Mouse (Mus musculus) adrenal gland, adult 18-20 months (tissue): ENCODE results near the gene Agbl2. TPM values are rescaled to one million over a fixed set of nuclear protein-coding genes. Genes with fewer than 3 reads are reported as not detected.

Experiments
- DNase-seq, 2 experiments: peaks; one replicate each; pipeline ENCODE4 v3.0.0; 2021 to 2022; ENCODE audit warnings: low spot score in 2 of 2
- total RNA-seq, 2 experiments: library from RNA; stranded (reverse); gene quantifications; 1 replicate in 1 of 2; 2 replicates in 1 of 2; pipeline ENCODE4 v1.2.3; 2021

The Agbl2 gene
- total RNA-seq, 2 experiments from 2014 or later: 0.93 to 1.1 TPM

- peak; percentile 82 to 83 for DNase-seq
Measured at GRCm38 (mm10) chr2:90866524-90866923, 84.0 kb downstream of the Agbl2 start.

DNA sequence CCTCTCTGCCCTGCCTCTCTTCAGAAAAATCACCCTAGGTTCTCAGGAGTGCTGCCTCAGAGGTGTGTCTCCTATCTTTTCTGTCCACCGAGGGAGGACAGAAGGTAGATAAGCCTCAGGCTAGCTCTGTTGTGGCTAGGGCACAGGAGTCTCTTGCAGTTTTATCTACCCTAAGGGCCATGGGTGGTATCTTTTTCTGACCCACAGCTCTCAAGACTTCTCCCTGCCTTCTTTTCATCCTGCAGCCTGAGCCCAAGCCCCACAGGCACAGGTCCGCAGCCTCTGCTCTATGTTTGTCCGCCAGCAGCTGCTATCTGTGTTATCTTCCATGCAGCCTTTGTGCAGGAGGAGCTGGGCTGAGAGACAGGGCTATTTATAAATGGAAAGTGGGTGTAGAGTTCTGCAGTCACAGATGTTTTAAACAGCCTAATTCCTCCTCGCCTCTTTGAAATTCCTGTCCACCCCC is 87.6 kb downstream of the Agbl2 start:
- no peak for DNase-seq

GRCm38 (mm10) chr2:90871180-90871961 is 88.8 kb downstream of the Agbl2 start:
- no peak for DNase-seq

DNA sequence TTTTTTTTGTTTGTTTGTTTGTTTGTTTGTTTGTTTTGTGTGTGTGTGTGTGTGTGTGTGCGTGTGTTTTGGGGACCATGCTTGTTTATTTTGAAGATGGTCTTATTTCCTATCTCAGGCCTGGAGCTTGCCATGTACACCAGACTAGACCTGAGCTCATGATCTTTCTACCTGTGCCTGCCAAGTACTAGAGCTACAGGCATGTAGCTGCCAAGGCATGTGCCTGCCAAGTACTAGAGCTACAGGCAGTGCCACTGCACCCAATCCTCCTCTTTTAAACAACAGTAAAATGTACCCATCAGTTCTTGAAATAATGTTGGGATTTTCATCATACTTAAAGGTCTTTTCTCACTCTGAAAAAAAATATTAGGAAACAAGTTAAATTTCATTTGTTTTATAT is 91.5 kb downstream of the Agbl2 start:
- DNase-seq: no peak

- no peak for DNase-seq
Measured at GRCm38 (mm10) chr2:90875239-90875638, 92.7 kb downstream of the Agbl2 start.

- no peak for DNase-seq
Measured at GRCm38 (mm10) chr2:90877584-90878259, 95.2 kb downstream of the Agbl2 start.

- no peak for DNase-seq
Measured at GRCm38 (mm10) chr2:90879419-90879818, 96.9 kb downstream of the Agbl2 start.

- DNase-seq: no peak
Measured at GRCm38 (mm10) chr2:90880144-90880785, 97.7 kb downstream of the Agbl2 start.

DNA sequence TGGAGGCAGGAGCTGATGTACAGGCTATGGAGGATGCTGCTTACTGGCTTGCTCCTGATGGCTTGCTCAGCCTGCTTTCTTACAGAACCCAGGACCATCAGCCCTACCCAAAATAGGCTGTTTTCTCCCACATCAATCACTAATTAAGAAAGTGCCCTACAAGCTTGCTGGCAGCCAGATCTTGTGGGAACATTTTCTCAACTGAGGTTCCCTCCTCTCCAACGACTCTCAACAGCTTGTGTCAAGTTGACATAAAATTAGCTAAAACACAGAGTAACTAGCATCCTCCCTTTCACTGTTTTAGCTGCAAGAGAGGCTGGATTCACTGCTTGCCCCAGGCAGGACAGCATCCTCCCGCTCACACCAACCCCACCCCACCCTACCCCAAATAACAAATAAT is 99.3 kb downstream of the Agbl2 start:
- DNase-seq: no peak

Other genes with a start within 250 kb of the Agbl2 start
- 10 to 100 TPM; 15.0 to 18.1 TPM for gene Ptprj, start 202.1 kb upstream of the Agbl2 start, total RNA-seq
- 10 to 100 TPM; 13.2 to 14.7 TPM for gene Nup160, start 105.5 kb upstream of the Agbl2 start, total RNA-seq
- 10 to 100 TPM; 37.9 to 50.1 TPM for gene Fnbp4, start 37.4 kb upstream of the Agbl2 start, total RNA-seq
- 100 to 1,000 TPM; 243 to 314 TPM for gene Mtch2, start 64.4 kb downstream of the Agbl2 start, total RNA-seq
- gene C1qtnf4, start 103.1 kb downstream of the Agbl2 start, total RNA-seq: 1 to 10 TPM in 1 of 2 experiments, under 1 TPM in 1; 0.93 to 1.3 TPM
- 10 to 100 TPM; 36.6 to 39.5 TPM for gene Kbtbd4, start 122.0 kb downstream of the Agbl2 start, total RNA-seq
- gene Ndufs3, start 122.1 kb downstream of the Agbl2 start, total RNA-seq: 100 to 1,000 TPM; 419 to 469 TPM
- 10 to 100 TPM; 90.5 to 97.3 TPM for gene Celf1, start 157.7 kb downstream of the Agbl2 start, total RNA-seq